Mouse (Mus musculus): ENCODE measurements at regions not wholly inside any gene's neighbourhood (a gene's known extent, or its start where the extent isn't known, plus 50 kb on each side); places are given as distances from the start of the nearest gene placed in this dataset.

- TF ChIP-seq POLR2A (IDR thresholded peaks at IDR 0.05; ENCODE audit: borderline replicate concordance, low read depth, low read length) (no peak), CTCF (IDR thresholded peaks at IDR 0.05; ENCODE audit: low read depth, low read length) (no peak)
Measured at GRCm38 (mm10) chr13:112003445-112003844, 194.7 kb upstream of the Map3k1 start.
